Mouse (Mus musculus) C2C12 (cell line): Measurements from ENCODE around the gene Cadps2. TPM values are rescaled to one million over a fixed set of nuclear protein-coding genes. Genes with fewer than 3 reads are reported as not detected.

ENCODE experiments used
- H3K27me3 ChIP-seq: one replicate; pipeline ENCODE4 v1.6.1; 2011; ENCODE audit not compliant: control insufficient read depth, insufficient read depth, insufficient read length
- H3K36me3 ChIP-seq: one replicate; pipeline ENCODE4 v1.6.1; 2011; ENCODE audit not compliant: control insufficient read depth, insufficient read depth
- H3K4me3 ChIP-seq: one replicate; pipeline ENCODE4 v1.5.1; 2011; ENCODE audit warnings: mild to moderate bottlenecking, control low read depth; ENCODE audit not compliant: poor library complexity, insufficient read depth, severe bottlenecking
- H3K79me2 ChIP-seq: one replicate; pipeline ENCODE4 v1.6.1; 2011; ENCODE audit not compliant: control insufficient read depth, insufficient read depth
- H3K79me3 ChIP-seq: one replicate; pipeline ENCODE4 v1.6.1; 2011; ENCODE audit warnings: low read depth, control low read depth
- H3ac ChIP-seq: one replicate; pipeline ENCODE3; 2011; ENCODE audit warnings: low read depth; ENCODE audit not compliant: control insufficient read depth, insufficient read length
- CEBPB ChIP-seq: IDR thresholded peaks from one replicate; pipeline ENCODE4 v1.6.1; 2011; ENCODE audit warnings: low read depth, mild to moderate bottlenecking, control low read depth, moderate library complexity
- CTCF ChIP-seq: IDR thresholded peaks from one replicate; pipeline ENCODE4 v1.5.1; 2011; ENCODE audit not compliant: control insufficient read depth, insufficient read depth, insufficient read length
- FOSL1 ChIP-seq: IDR thresholded peaks from one replicate; pipeline ENCODE4 v1.8.0; 2011; ENCODE audit warnings: mild to moderate bottlenecking, low read length; ENCODE audit not compliant: poor library complexity, insufficient read depth, severe bottlenecking
- MAX ChIP-seq: IDR thresholded peaks from one replicate; pipeline ENCODE4 v1.6.1; 2011; ENCODE audit warnings: mild to moderate bottlenecking, control low read depth
- MYOD1 ChIP-seq: IDR thresholded peaks from one replicate; pipeline ENCODE4 v1.6.1; 2011; ENCODE audit warnings: low read depth; ENCODE audit not compliant: control insufficient read depth, insufficient read length
- MYOG ChIP-seq: IDR thresholded peaks from one replicate; pipeline ENCODE4 v1.6.1; 2011; ENCODE audit not compliant: control insufficient read depth, insufficient read length; ENCODE audit errors: extremely low read depth
- USF1 ChIP-seq: IDR thresholded peaks from one replicate; pipeline ENCODE4 v1.6.1; 2011; ENCODE audit warnings: low read depth, mild to moderate bottlenecking, control low read depth, moderate library complexity
- polyA plus RNA-seq: library from polyadenylated mRNA; unstranded; fragments of >200 nt; fragmentation: generic; extraction: Trizol; gene quantifications from one replicate; pipeline ENCODE4 v1.2.1, GENCODE M21; 2012; ENCODE audit warnings: missing spikeins

Cadps2 gene
- polyA plus RNA-seq, 1 experiment: not detected

DNA sequence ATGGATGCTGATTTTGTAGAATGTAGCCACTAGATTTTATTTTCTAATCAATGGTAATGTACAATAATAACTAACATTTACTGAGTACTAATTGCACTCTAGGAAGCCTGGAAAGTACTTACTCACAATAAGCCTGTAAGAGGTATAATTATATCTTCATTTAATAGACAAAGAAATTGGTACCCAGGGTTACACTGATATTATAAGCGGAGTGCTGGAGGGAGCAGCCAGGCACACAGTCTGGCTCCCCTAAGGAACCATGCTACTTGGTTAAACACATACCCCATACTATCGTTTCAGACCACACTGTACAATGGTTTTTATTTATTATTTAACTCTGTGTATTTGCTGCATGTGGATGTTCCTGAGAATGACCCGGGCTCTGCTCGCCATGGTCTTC, 544.5 kb downstream of the Cadps2 start:
- Histone ChIP-seq H3K79me2 (no peaks in the 10 kb centered on the region), H3K27me3 (no peaks in the 10 kb centered on the region), H3ac (no peak overlapping the region), H3K79me3 (no peaks in the 10 kb centered on the region), H3K4me3 (no peak overlapping the region), H3K36me3 (no peaks in the 10 kb centered on the region)
- TF ChIP-seq MYOG (no peak), MAX (no peak), MYOD1 (no peak), CTCF (no peak), FOSL1 (no peak), CEBPB (no peak), USF1 (no peak)

DNA sequence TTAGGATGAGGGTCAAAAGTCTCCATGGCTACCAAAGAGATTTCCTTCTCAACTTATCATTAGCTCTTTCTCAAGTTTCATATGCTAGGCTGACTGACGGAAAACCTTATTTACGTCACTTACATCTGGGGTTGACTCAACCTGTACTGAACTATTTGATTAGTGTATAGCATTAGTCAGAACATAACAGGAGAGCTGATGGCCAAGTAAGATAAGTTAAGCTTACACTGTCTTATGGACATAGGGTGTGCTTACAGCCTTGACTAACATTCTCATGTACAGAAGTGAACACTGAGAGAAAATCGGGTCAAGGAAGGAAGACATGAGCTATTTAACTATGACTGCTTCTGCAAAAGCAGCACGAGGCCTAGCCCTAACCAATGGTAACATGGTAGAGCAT, 550.5 kb downstream of the Cadps2 start:
- TF ChIP-seq FOSL1: no peak
- TF ChIP-seq MYOG: no peak
- TF ChIP-seq USF1: no peak
- no peak for TF ChIP-seq CTCF
- TF ChIP-seq MAX: no peak
- TF ChIP-seq CEBPB: no peak
- no peak for TF ChIP-seq MYOD1
- H3K27me3 ChIP-seq: no peaks in the 10 kb centered on the region
- no peaks in the 10 kb centered on the region for H3K79me2 ChIP-seq
- no peak overlapping the region for H3ac ChIP-seq
- no peaks in the 10 kb centered on the region for H3K79me3 ChIP-seq
- H3K36me3 ChIP-seq: no peaks in the 10 kb centered on the region
- H3K4me3 ChIP-seq: no peak overlapping the region

DNA sequence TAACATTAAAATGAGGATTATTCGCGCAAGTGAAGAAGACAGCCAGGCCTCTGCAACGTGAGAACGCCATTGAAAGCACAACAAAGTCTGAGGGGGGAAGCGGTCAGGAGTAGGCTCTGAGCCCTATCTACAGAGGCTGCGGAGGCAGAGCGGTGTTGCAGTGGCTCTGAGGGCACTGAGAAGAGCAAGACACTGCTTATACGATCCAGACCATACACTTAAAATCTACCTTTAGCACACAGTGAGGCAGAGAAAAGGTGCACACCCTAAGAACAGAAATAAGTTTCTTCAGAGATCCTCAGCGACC, 557.8 kb downstream of the Cadps2 start:
- no peaks in the 10 kb centered on the region for H3K36me3 ChIP-seq
- TF ChIP-seq CTCF (no peak), CEBPB (no peak), FOSL1 (no peak), USF1 (no peak), MYOD1 (no peak), MAX (no peak), MYOG (no peak)
- no peaks in the 10 kb centered on the region for H3K27me3 ChIP-seq

DNA sequence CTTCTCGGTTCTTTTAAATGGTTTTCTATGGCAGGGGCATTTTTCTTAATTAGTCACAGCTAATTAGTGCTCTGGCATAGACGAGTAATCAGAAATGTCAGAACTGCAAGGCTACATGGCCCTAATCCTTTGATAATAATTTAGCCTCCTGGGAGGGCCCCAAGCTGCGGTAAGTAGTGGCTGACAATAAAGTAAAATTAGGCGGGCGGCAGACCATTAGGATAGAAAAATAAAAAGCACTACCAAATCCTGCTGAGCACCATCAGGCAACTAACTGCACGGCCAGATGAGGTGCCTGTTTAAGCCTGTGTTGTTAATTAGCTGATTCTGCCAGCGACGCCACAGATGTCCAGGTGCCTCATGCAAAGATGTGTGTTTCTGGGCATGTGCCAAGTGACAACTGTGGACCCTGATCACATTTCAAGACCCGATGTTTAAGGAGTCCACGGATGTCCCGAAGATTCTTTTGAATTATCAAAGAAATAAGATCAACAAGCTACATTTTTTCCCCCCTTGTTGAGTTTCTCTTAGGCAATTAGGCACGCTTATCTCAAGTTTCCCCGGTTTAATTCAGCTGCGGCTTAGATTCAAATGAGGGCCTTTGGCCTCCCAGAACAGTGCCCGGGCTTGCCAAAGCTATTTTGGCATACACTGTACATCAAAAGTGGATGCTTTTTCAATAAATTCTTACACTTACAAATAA, 558.3 kb downstream of the Cadps2 start:
- H3K4me3 ChIP-seq: no peak overlapping the region
- TF ChIP-seq FOSL1 (no peak), MYOG (no peak), MAX (no peak), MYOD1 (no peak), USF1 (no peak), CTCF (no peak), CEBPB (no peak)
- no peaks in the 10 kb centered on the region for H3K79me2 ChIP-seq
- H3ac ChIP-seq: no peak overlapping the region
- H3K36me3 ChIP-seq: no peaks in the 10 kb centered on the region
- H3K79me3 ChIP-seq: no peaks in the 10 kb centered on the region
- H3K27me3 ChIP-seq: no peaks in the 10 kb centered on the region

More for the DNA sequence above, 557.8 kb downstream of the Cadps2 start:
- Histone ChIP-seq H3K79me2 (no peaks in the 10 kb centered on the region), H3K79me3 (no peaks in the 10 kb centered on the region), H3K4me3 (no peak overlapping the region), H3ac (no peak overlapping the region)

DNA sequence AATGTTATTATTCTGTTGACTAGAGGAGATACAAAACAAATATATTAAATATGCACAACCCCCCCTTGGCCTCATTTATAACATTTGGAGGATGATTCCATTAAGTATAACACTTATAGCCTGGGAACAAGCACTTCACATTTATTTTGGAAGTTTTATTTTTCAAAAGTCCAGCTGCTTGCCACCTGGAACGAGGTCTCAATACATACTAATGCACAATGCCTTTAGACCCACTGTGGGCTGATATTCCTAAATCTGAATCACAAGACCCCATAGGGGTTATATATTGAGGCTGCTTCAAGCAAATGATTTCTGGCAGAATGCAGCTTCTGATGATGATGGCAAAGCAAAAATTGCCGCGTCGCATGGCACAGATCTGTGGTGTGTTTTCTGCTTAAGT, 565.7 kb downstream of the Cadps2 start:
- TF ChIP-seq CEBPB (no peak), FOSL1 (no peak), MYOD1 (no peak), MAX (no peak), CTCF (no peak), MYOG (no peak), USF1 (no peak)
- Histone ChIP-seq H3K36me3 (no peaks in the 10 kb centered on the region), H3K4me3 (no peak overlapping the region)

DNA sequence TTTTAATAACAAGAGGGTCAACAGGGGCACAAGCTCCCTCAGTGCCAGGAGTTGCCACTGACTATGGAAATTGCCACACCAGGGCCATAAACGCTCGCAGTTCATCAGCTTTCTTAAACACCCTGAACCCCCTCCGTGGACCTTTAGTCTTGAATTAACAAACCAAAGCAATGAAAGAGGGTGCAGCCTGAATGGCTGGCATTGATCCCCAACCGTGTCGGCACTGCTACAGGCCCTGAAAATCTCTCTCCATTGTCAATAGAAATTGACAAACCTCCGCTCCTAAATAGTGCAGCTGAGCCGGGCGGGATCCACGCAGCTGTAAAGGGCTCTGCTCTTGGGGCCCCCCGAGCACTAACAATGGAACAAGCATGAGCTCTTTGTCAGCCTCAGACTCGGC, 566.2 kb downstream of the Cadps2 start:
- no peak for TF ChIP-seq CTCF

More for the DNA sequence above, 565.7 kb downstream of the Cadps2 start:
- H3K27me3 ChIP-seq: no peaks in the 10 kb centered on the region
- no peaks in the 10 kb centered on the region for H3K79me2 ChIP-seq
- H3K79me3 ChIP-seq: no peaks in the 10 kb centered on the region
- no peak overlapping the region for H3ac ChIP-seq

More for the DNA sequence above, 566.2 kb downstream of the Cadps2 start:
- Histone ChIP-seq H3K79me3 (no peaks in the 10 kb centered on the region), H3ac (no peak overlapping the region), H3K36me3 (no peaks in the 10 kb centered on the region), H3K79me2 (no peaks in the 10 kb centered on the region), H3K4me3 (no peak overlapping the region), H3K27me3 (no peaks in the 10 kb centered on the region)
